Mouse (Mus musculus): Measurements from ENCODE around the gene Glce. TPM values are rescaled to one million over a fixed set of nuclear protein-coding genes. Genes with fewer than 3 reads are reported as not detected.

Glce gene
- polyA plus RNA-seq, 1 experiment from 2014 or later: 20.6 TPM

DNA sequence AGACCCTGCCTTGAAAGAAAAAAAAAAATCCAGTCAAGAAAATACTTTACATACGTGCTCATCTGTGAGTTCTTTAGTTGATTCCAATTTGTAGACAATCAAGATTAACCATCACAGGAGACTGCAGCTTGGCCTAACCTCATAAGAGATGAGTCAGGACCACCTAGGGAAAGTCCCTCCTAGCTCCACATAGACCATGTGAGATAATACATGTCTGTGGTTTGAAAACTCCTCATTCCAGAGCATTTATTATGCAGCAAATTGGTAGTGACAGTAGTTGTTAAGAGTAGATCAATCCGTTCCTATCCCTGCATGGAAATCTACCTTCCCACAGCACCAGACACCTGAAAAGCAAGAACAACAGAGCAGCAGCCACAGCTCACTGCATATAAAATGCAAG is 5.6 kb upstream of the Glce start:
- Histone ChIP-seq H3K27me3 (ENCODE audit: insufficient read depth, low read length) (no peaks in the 10 kb centered on the region), H3K36me3 (ENCODE audit: insufficient read depth, low read length) (no peaks in the 10 kb centered on the region), H3K4me3 (ENCODE audit: low read length) (no peak overlapping the region), H3K9ac (replicated peaks; ENCODE audit: low read length) (no peak overlapping the region), H3K9me3 (ENCODE audit: low read length) (no peaks in the 10 kb centered on the region), H3K4me2 (replicated peaks; ENCODE audit: low read depth, low read length) (no peak overlapping the region), H3K27ac (ENCODE audit: low read length) (no peak overlapping the region), H3K4me1 (ENCODE audit: insufficient read depth, low read length) (0 out of 2 replicates have a peak, but pooled peaks cover 6% of the 10 kb centered on the region)
- no peak for ATAC-seq (ENCODE audit: low FRiP score, low TSS enrichment)
- WGBS: 92% methylated on average over 2 of the region's 2 CpGs

- H3K36me3 ChIP-seq (ENCODE audit: insufficient read depth, low read length): no peaks in the 10 kb centered on the region
- no peak for ATAC-seq (ENCODE audit: low FRiP score, low TSS enrichment)
- no peak overlapping the region for H3K4me2 ChIP-seq (replicated peaks; ENCODE audit: low read depth, low read length)
- peaks cover 10% of the 10 kb centered on the region for H3K4me1 ChIP-seq (ENCODE audit: insufficient read depth, low read length)
- H3K27me3 ChIP-seq (ENCODE audit: insufficient read depth, low read length): no peaks in the 10 kb centered on the region
- H3K4me3 ChIP-seq (ENCODE audit: low read length): no peak overlapping the region
- no peaks in the 10 kb centered on the region for H3K9me3 ChIP-seq (ENCODE audit: low read length)
- no peak overlapping the region for H3K27ac ChIP-seq (ENCODE audit: low read length)
- 82% methylated on average over 5 of the region's 5 CpGs for WGBS
- no peak overlapping the region for H3K9ac ChIP-seq (replicated peaks; ENCODE audit: low read length)
These were observed 3.6 kb upstream of the Glce start for GRCm38 (mm10) chr9:62125986-62126575.

DNA sequence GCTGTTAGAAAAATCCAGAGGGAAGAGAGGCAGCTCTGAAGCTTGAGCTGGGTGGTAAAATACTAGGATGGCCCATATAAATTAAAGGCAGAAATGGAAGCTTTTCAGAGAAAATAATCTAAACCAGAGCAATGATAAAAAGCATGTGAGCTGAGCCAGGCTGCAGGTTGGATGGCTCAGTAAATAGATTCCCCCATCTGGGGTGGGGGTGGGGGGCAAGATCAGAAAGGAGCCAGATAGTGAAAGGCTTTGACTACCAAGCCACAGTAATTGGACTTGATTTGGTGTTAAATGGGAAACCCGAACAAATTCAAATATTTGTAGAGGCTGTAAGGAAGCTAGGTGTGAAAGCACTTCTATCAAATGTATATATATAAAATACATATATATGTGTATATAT is 1.8 kb upstream of the Glce start:
- Histone ChIP-seq H3K27me3 (ENCODE audit: insufficient read depth, low read length) (no peaks in the 10 kb centered on the region), H3K9ac (replicated peaks; ENCODE audit: low read length) (no peak overlapping the region), H3K36me3 (ENCODE audit: insufficient read depth, low read length) (no peaks in the 10 kb centered on the region), H3K4me2 (replicated peaks; ENCODE audit: low read depth, low read length) (no peak overlapping the region), H3K9me3 (ENCODE audit: low read length) (no peaks in the 10 kb centered on the region), H3K4me3 (ENCODE audit: low read length) (no peak overlapping the region), H3K4me1 (ENCODE audit: insufficient read depth, low read length) (peaks cover 12% of the 10 kb centered on the region), H3K27ac (ENCODE audit: low read length) (no peak overlapping the region)
- no peak for ATAC-seq (ENCODE audit: low FRiP score, low TSS enrichment)
- WGBS: 87% methylated on average over 1 of the region's 1 CpGs

- 65% methylated on average over 3 of the region's 3 CpGs for WGBS
- Histone ChIP-seq H3K4me1 (ENCODE audit: insufficient read depth, low read length) (peaks cover 12% of the 10 kb centered on the region), H3K36me3 (ENCODE audit: insufficient read depth, low read length) (no peaks in the 10 kb centered on the region), H3K4me3 (ENCODE audit: low read length) (peak overlapping the region; percentile 88), H3K9me3 (ENCODE audit: low read length) (no peaks in the 10 kb centered on the region), H3K27ac (ENCODE audit: low read length) (peak overlapping the region; percentile 63; the same call in 1 of the 2 replicates), H3K4me2 (replicated peaks; ENCODE audit: low read depth, low read length) (peak overlapping the region; percentile 55), H3K9ac (replicated peaks; ENCODE audit: low read length) (peak overlapping the region; percentile 71), H3K27me3 (ENCODE audit: insufficient read depth, low read length) (no peaks in the 10 kb centered on the region)
- ATAC-seq (ENCODE audit: low FRiP score, low TSS enrichment): no peak
These were observed 1.0 kb upstream of the Glce start for GRCm38 (mm10) chr9:62123496-62123895.

- Histone ChIP-seq H3K4me1 (ENCODE audit: insufficient read depth, low read length) (peaks cover 12% of the 10 kb centered on the region), H3K4me2 (replicated peaks; ENCODE audit: low read depth, low read length) (peak overlapping the region; percentile 97), H3K27ac (ENCODE audit: low read length) (peak overlapping the region; percentile 93), H3K36me3 (ENCODE audit: insufficient read depth, low read length) (no peaks in the 10 kb centered on the region), H3K4me3 (ENCODE audit: low read length) (peak overlapping the region; percentile 88), H3K9ac (replicated peaks; ENCODE audit: low read length) (peak overlapping the region; percentile 96), H3K27me3 (ENCODE audit: insufficient read depth, low read length) (no peaks in the 10 kb centered on the region), H3K9me3 (ENCODE audit: low read length) (no peaks in the 10 kb centered on the region)
- under 1% methylated on average over 59 of the region's 59 CpGs for WGBS
- ATAC-seq (ENCODE audit: low FRiP score, low TSS enrichment): peak; percentile 64
These were observed 656 bp downstream of the Glce start for GRCm38 (mm10) chr9:62121551-62122447.

- Histone ChIP-seq H3K27me3 (ENCODE audit: insufficient read depth, low read length) (no peaks in the 10 kb centered on the region), H3K9me3 (ENCODE audit: low read length) (no peaks in the 10 kb centered on the region), H3K27ac (ENCODE audit: low read length) (no peak overlapping the region), H3K4me2 (replicated peaks; ENCODE audit: low read depth, low read length) (no peak overlapping the region), H3K4me3 (ENCODE audit: low read length) (no peak overlapping the region), H3K36me3 (ENCODE audit: insufficient read depth, low read length) (no peaks in the 10 kb centered on the region), H3K9ac (replicated peaks; ENCODE audit: low read length) (no peak overlapping the region), H3K4me1 (ENCODE audit: insufficient read depth, low read length) (peaks cover 12% of the 10 kb centered on the region)
- ATAC-seq (ENCODE audit: low FRiP score, low TSS enrichment): no peak
- 43% methylated on average over 3 of the region's 3 CpGs for WGBS
These were observed 3.7 kb downstream of the Glce start for GRCm38 (mm10) chr9:62118754-62119153.

DNA sequence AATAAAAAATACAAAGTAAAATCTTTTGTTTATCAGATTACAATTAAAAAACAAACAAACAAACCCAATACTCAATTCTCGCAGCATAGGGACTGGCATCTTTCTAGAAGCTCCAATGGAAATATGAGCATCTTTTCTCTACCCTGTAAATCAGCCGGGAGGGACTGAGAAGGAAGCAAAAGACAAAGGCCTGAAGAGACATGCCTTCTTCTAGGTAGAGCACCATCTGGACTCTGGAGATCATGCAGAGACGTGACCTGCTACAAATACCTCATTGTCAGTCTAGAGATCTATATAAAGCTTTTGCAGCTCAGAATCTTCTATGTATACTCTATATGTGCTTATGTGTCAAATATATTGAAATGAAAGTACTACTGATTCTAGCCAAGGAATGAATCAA is 6.6 kb downstream of the Glce start:
- WGBS: 84% methylated on average over 3 of the region's 3 CpGs
- Histone ChIP-seq H3K9ac (replicated peaks; ENCODE audit: low read length) (no peak overlapping the region), H3K4me3 (ENCODE audit: low read length) (no peak overlapping the region), H3K4me2 (replicated peaks; ENCODE audit: low read depth, low read length) (no peak overlapping the region), H3K9me3 (ENCODE audit: low read length) (no peaks in the 10 kb centered on the region), H3K27ac (ENCODE audit: low read length) (no peak overlapping the region), H3K27me3 (ENCODE audit: insufficient read depth, low read length) (no peaks in the 10 kb centered on the region), H3K36me3 (ENCODE audit: insufficient read depth, low read length) (no peaks in the 10 kb centered on the region), H3K4me1 (ENCODE audit: insufficient read depth, low read length) (no peaks in the 10 kb centered on the region)
- no peak for ATAC-seq (ENCODE audit: low FRiP score, low TSS enrichment)

- Histone ChIP-seq H3K4me1 (ENCODE audit: insufficient read depth, low read length) (no peaks in the 10 kb centered on the region), H3K27me3 (ENCODE audit: insufficient read depth, low read length) (no peaks in the 10 kb centered on the region), H3K27ac (ENCODE audit: low read length) (no peak overlapping the region), H3K4me2 (replicated peaks; ENCODE audit: low read depth, low read length) (no peak overlapping the region), H3K4me3 (ENCODE audit: low read length) (no peak overlapping the region), H3K9me3 (ENCODE audit: low read length) (no peaks in the 10 kb centered on the region), H3K36me3 (ENCODE audit: insufficient read depth, low read length) (no peaks in the 10 kb centered on the region), H3K9ac (replicated peaks; ENCODE audit: low read length) (no peak overlapping the region)
- WGBS: 76% methylated on average over 1 of the region's 1 CpGs
- no peak for ATAC-seq (ENCODE audit: low FRiP score, low TSS enrichment)
These were observed 25.9 kb downstream of the Glce start for GRCm38 (mm10) chr9:62096603-62097002.

GRCm38 (mm10) chr9:62091604-62092003 is 30.9 kb downstream of the Glce start:
- Histone ChIP-seq H3K27ac (ENCODE audit: low read length) (no peak overlapping the region), H3K4me2 (replicated peaks; ENCODE audit: low read depth, low read length) (no peak overlapping the region), H3K9me3 (ENCODE audit: low read length) (no peaks in the 10 kb centered on the region), H3K4me1 (ENCODE audit: insufficient read depth, low read length) (no peaks in the 10 kb centered on the region), H3K27me3 (ENCODE audit: insufficient read depth, low read length) (no peaks in the 10 kb centered on the region), H3K36me3 (ENCODE audit: insufficient read depth, low read length) (no peaks in the 10 kb centered on the region), H3K9ac (replicated peaks; ENCODE audit: low read length) (no peak overlapping the region), H3K4me3 (ENCODE audit: low read length) (no peak overlapping the region)
- no peak for ATAC-seq (ENCODE audit: low FRiP score, low TSS enrichment)
- 89% methylated on average over 5 of the region's 5 CpGs for WGBS

DNA sequence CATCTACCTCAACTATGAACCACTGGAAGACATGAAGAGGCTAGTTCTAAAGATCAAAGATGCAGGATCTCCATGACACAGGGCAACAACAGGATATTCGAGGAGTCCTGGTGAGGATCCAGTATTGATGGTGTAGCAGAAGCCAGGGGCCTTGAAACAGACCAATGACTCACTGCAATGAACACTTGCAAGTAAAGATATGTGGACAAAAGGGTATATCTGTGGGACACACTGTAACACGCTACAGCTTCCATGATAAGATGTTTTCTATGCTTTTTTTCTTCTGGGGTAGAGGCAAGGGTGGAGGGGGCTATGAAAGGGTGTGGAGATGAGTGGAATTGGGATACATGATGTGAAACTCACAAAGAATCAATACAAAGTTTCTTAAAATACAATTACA is 36.9 kb downstream of the Glce start:
- Histone ChIP-seq H3K9me3 (ENCODE audit: low read length) (no peaks in the 10 kb centered on the region), H3K9ac (replicated peaks; ENCODE audit: low read length) (no peak overlapping the region), H3K4me3 (ENCODE audit: low read length) (no peak overlapping the region), H3K27me3 (ENCODE audit: insufficient read depth, low read length) (no peaks in the 10 kb centered on the region), H3K27ac (ENCODE audit: low read length) (no peak overlapping the region), H3K36me3 (ENCODE audit: insufficient read depth, low read length) (no peaks in the 10 kb centered on the region), H3K4me1 (ENCODE audit: insufficient read depth, low read length) (no peaks in the 10 kb centered on the region), H3K4me2 (replicated peaks; ENCODE audit: low read depth, low read length) (no peak overlapping the region)
- WGBS: 91% methylated on average over 2 of the region's 2 CpGs
- no peak for ATAC-seq (ENCODE audit: low FRiP score, low TSS enrichment)

Data from kidney, embryonic 16.5 days (tissue).